Mouse (Mus musculus) 3134 (cell line): ENCODE measurements around the gene Bsn.

Experiments
- DNase-seq: peaks from one replicate; pipeline ENCODE4 v3.0.0-alpha.2; 2011; ENCODE audit warnings: low spot score; ENCODE audit not compliant: insufficient read length; ENCODE audit errors: extremely low read depth

Bsn gene

GRCm38 (mm10) chr9:108058291-108058690 is 131.9 kb downstream of the Bsn start:
- DNase-seq, result no peak

- DNase-seq, result no peak
Observed at GRCm38 (mm10) chr9:108057262-108057562, 133.0 kb downstream of the Bsn start.

GRCm38 (mm10) chr9:108056361-108057261 is 133.6 kb downstream of the Bsn start:
- no peak for DNase-seq

- DNase-seq, result no peak
Observed at GRCm38 (mm10) chr9:108055661-108056237, 134.4 kb downstream of the Bsn start.

- no peak for DNase-seq
Observed at GRCm38 (mm10) chr9:108055061-108055460, 135.1 kb downstream of the Bsn start.

GRCm38 (mm10) chr9:108054331-108055040 is 135.7 kb downstream of the Bsn start:
- no peak for DNase-seq

- DNase-seq, result no peak
Observed at GRCm38 (mm10) chr9:108053665-108054225, 136.4 kb downstream of the Bsn start.

- peak; percentile 81 for DNase-seq
Observed at GRCm38 (mm10) chr9:108052885-108053664, 137.1 kb downstream of the Bsn start, which contains the start of gene Amigo3. Amigo3 (plus strand) TSS chr9:108053159.

- no peak for DNase-seq
Observed at GRCm38 (mm10) chr9:108052411-108052810, 137.8 kb downstream of the Bsn start.

- DNase-seq, result no peak
Observed at GRCm38 (mm10) chr9:108051931-108052220, 138.3 kb downstream of the Bsn start.

GRCm38 (mm10) chr9:108051184-108051930 is 138.8 kb downstream of the Bsn start:
- DNase-seq, result no peak

GRCm38 (mm10) chr9:108049561-108050251 is 140.5 kb downstream of the Bsn start:
- no peak for DNase-seq

- DNase-seq, result peak; percentile 97
Observed at GRCm38 (mm10) chr9:108049016-108049455, 141.1 kb downstream of the Bsn start, which contains the start of gene Gmppb. Gmppb (plus strand) TSS chr9:108049242.

GRCm38 (mm10) chr9:108048566-108048955 is 141.6 kb downstream of the Bsn start:
- no peak for DNase-seq

GRCm38 (mm10) chr9:108047601-108048565 is 142.3 kb downstream of the Bsn start:
- no peak for DNase-seq

- no peak for DNase-seq
Observed at GRCm38 (mm10) chr9:108046582-108046981, 143.6 kb downstream of the Bsn start.
